Mouse (Mus musculus) lung, postnatal 36 days (tissue): ENCODE data around the gene Gm17304.
A peak's percentile ranks its signal among the peaks of the same experiment; 100 is the strongest.

ENCODE experiments used
- DNase-seq: peaks from one replicate; pipeline ENCODE4 v3.0.0; 2022; ENCODE audit warnings: mixed read lengths

Gene Gm17304

GRCm38 (mm10) chr5:106608798-106609197 is at the start of gene Gm17304:
TSS of gene Gm17304 (plus strand) at chr5:106609098.
- no peak for DNase-seq

- no peak for DNase-seq
Observed at GRCm38 (mm10) chr5:106560631-106561498, 48.0 kb upstream of the Gm17304 start.

- DNase-seq: no peak
Observed at GRCm38 (mm10) chr5:106561499-106561822, 47.4 kb upstream of the Gm17304 start.

GRCm38 (mm10) chr5:106566025-106566424 is 42.9 kb upstream of the Gm17304 start:
- no peak for DNase-seq

GRCm38 (mm10) chr5:106573742-106574559 is 34.9 kb upstream of the Gm17304 start:
- no peak for DNase-seq

- peak; percentile 74 for DNase-seq
Observed at GRCm38 (mm10) chr5:106574560-106574946, 34.3 kb upstream of the Gm17304 start.

GRCm38 (mm10) chr5:106575098-106575497 is 33.8 kb upstream of the Gm17304 start:
- DNase-seq: no peak

GRCm38 (mm10) chr5:106577237-106577888 is 31.5 kb upstream of the Gm17304 start:
- no peak for DNase-seq

- DNase-seq: no peak
Observed at GRCm38 (mm10) chr5:106580943-106581342, 28.0 kb upstream of the Gm17304 start.

- no peak for DNase-seq
Observed at GRCm38 (mm10) chr5:106589006-106589405, 19.9 kb upstream of the Gm17304 start.

GRCm38 (mm10) chr5:106589670-106590069 is 19.2 kb upstream of the Gm17304 start:
- no peak for DNase-seq

- no peak for DNase-seq
Observed at GRCm38 (mm10) chr5:106590686-106591085, 18.2 kb upstream of the Gm17304 start.

GRCm38 (mm10) chr5:106594388-106594787 is 14.5 kb upstream of the Gm17304 start:
- DNase-seq: no peak

- no peak for DNase-seq
Observed at GRCm38 (mm10) chr5:106597472-106597871, 11.4 kb upstream of the Gm17304 start.

GRCm38 (mm10) chr5:106599482-106599881 is 9.4 kb upstream of the Gm17304 start:
- DNase-seq: no peak

GRCm38 (mm10) chr5:106604381-106604780 is 4.5 kb upstream of the Gm17304 start:
- no peak for DNase-seq

- DNase-seq: no peak
Observed at GRCm38 (mm10) chr5:106605096-106605495, 3.8 kb upstream of the Gm17304 start.

GRCm38 (mm10) chr5:106607081-106607480 is 1.8 kb upstream of the Gm17304 start:
- no peak for DNase-seq

- no peak for DNase-seq
Observed at GRCm38 (mm10) chr5:106612151-106612550, 3.3 kb downstream of the Gm17304 start.

GRCm38 (mm10) chr5:106614570-106614969 is 5.7 kb downstream of the Gm17304 start:
- DNase-seq: peak; percentile 12

GRCm38 (mm10) chr5:106615006-106615405 is 6.1 kb downstream of the Gm17304 start:
- no peak for DNase-seq

- no peak for DNase-seq
Observed at GRCm38 (mm10) chr5:106620446-106620845, 11.5 kb downstream of the Gm17304 start.

- DNase-seq: no peak
Observed at GRCm38 (mm10) chr5:106622193-106622592, 13.3 kb downstream of the Gm17304 start.
